Mouse (Mus musculus) testis, adult 2 months (tissue): ENCODE results near the gene Diaph3.

Experiments used
- CTCF ChIP-seq: fragments of 200-500 bp; IDR thresholded peaks from 2 replicates; pipeline ENCODE4 v1.5.1; 2012; ENCODE audit warnings: low read depth, mild to moderate bottlenecking, inconsistent platforms, low read length, moderate library complexity; ENCODE audit not compliant: control insufficient read depth, insufficient read depth, insufficient replicate concordance
- POLR2A ChIP-seq: fragments of 200-500 bp; IDR thresholded peaks from 2 replicates; pipeline ENCODE4 v1.6.1; 2012; ENCODE audit warnings: low read depth, mild to moderate bottlenecking, inconsistent platforms, low read length, moderate library complexity; ENCODE audit not compliant: control insufficient read depth

- TF ChIP-seq CTCF, result no peak
- TF ChIP-seq POLR2A, result no peak
Observed at GRCm38 (mm10) chr14:86619637-86620036, 521.4 kb downstream of the Diaph3 start.
